ENCODE assay signal across 8 mouse cellular contexts in genomic region chr4:59388447-59389030, GRCm38 (mm10). TPM values are rescaled to one million over a fixed set of nuclear protein-coding genes. Genes with fewer than 3 reads are reported as not detected.
DNase-seq lines count a peak whose midpoint lies in the region; ATAC-seq and TF ChIP-seq lines count a peak whose summit lies in the region.

No protein-coding gene starts in this region.

- ATAC-seq in heart, embryonic 13.5 days (ENCODE audit: extremely low read depth, insufficient number of reproducible peaks, low FRiP score, low TSS enrichment): no peak
- ATAC-seq in forebrain, embryonic 12.5 days (ENCODE audit: low FRiP score): peak; percentile 82
- no peak for ATAC-seq in kidney, postnatal 0 days (replicated peaks; ENCODE audit: low FRiP score, low read depth)

- no peak overlapping the region for H3K27ac ChIP-seq in heart, embryonic 13.5 days (replicated peaks)
- H3K27ac ChIP-seq in forebrain, embryonic 12.5 days: 0 out of 2 replicates have a peak overlapping the region, but pooled peaks have one; percentile 31
- peak overlapping the region; percentile 78 for H3K27ac ChIP-seq in kidney, postnatal 0 days
- H3K27ac ChIP-seq in midbrain, embryonic 10.5 days (replicated peaks): peak overlapping the region; percentile 33

- peak; percentile 46; the same call in 1 of the 2 replicates for TF ChIP-seq CTCF in kidney, postnatal 0 days (IDR thresholded peaks at IDR 0.05; ENCODE audit: low read depth)

- DNase-seq in heart, postnatal 36 days: no peak
- DNase-seq in kidney, postnatal 0 days (ENCODE audit: low spot score): peak; percentile 40
- no peak for DNase-seq in midbrain, embryonic 10.5 days (ENCODE audit: low spot score)
- DNase-seq in gastrocnemius, postnatal 14 days: no peak
- DNase-seq in thymus, adult 18-20 months: no peak
- DNase-seq in ovary, postnatal 36 days (ENCODE audit: low spot score): no peak

- no peak overlapping the region for H3K4me3 ChIP-seq in heart, embryonic 13.5 days
- 0 out of 2 replicates have a peak overlapping the region, but pooled peaks have one; percentile 0 for H3K4me3 ChIP-seq in forebrain, embryonic 12.5 days (replicated peaks)
- no peak overlapping the region for H3K4me3 ChIP-seq in kidney, postnatal 0 days (replicated peaks; ENCODE audit: low read depth, low read length)
- H3K4me3 ChIP-seq in midbrain, embryonic 10.5 days: no peak overlapping the region

- H3K4me1 ChIP-seq in heart, embryonic 13.5 days: peaks cover 21% of the 10 kb centered on the region; the same call in 1 of the 2 replicates
- peaks cover 15% of the 10 kb centered on the region for H3K4me1 ChIP-seq in forebrain, embryonic 12.5 days
- no peaks in the 10 kb centered on the region; the same call in 1 of the 2 replicates for H3K4me1 ChIP-seq in kidney, postnatal 0 days (replicated peaks; ENCODE audit: insufficient read depth, low read length)
- peaks cover 11% of the 10 kb centered on the region for H3K4me1 ChIP-seq in midbrain, embryonic 10.5 days

- intact Hi-C loops in heart, postnatal 36 days (cut with DNase I): no loop called here
- intact Hi-C loops in gastrocnemius, postnatal 14 days (cut with DNase I; ENCODE audit: low total_unique reads): no loop called here

- H3K4me2 ChIP-seq in heart, embryonic 13.5 days: peak overlapping the region; percentile 24; the same call in 1 of the 2 replicates
- H3K4me2 ChIP-seq in forebrain, embryonic 12.5 days: peak overlapping the region; percentile 41
- peak overlapping the region; percentile 47 for H3K4me2 ChIP-seq in kidney, postnatal 0 days (ENCODE audit: low read length)

- H3K9ac ChIP-seq in heart, embryonic 13.5 days: no peak overlapping the region
- H3K9ac ChIP-seq in forebrain, embryonic 12.5 days: no peak overlapping the region
- 0 out of 2 replicates have a peak overlapping the region, but pooled peaks have one; percentile 8 for H3K9ac ChIP-seq in kidney, postnatal 0 days (ENCODE audit: low read depth, low read length)

- WGBS in heart, embryonic 13.5 days: 56% methylated on average over 13 of the region's 13 CpGs
- 21% methylated on average over 13 of the region's 13 CpGs for WGBS in forebrain, embryonic 12.5 days
- WGBS in kidney, postnatal 0 days: 27% methylated on average over 13 of the region's 13 CpGs
- 50% methylated on average over 13 of the region's 13 CpGs for WGBS in midbrain, embryonic 10.5 days

- no peaks in the 10 kb centered on the region for H3K9me3 ChIP-seq in heart, embryonic 13.5 days
- H3K9me3 ChIP-seq in forebrain, embryonic 12.5 days: no peaks in the 10 kb centered on the region
- no peaks in the 10 kb centered on the region for H3K9me3 ChIP-seq in kidney, postnatal 0 days (replicated peaks; ENCODE audit: low read length)
- no peaks in the 10 kb centered on the region for H3K9me3 ChIP-seq in midbrain, embryonic 10.5 days (replicated peaks)

- no peaks in the 10 kb centered on the region for H3K27me3 ChIP-seq in heart, embryonic 13.5 days (replicated peaks)
- no peaks in the 10 kb centered on the region; the same call in 1 of the 2 replicates for H3K27me3 ChIP-seq in forebrain, embryonic 12.5 days
- no peaks in the 10 kb centered on the region for H3K27me3 ChIP-seq in kidney, postnatal 0 days (ENCODE audit: insufficient read depth, low read length)
- H3K27me3 ChIP-seq in midbrain, embryonic 10.5 days (ENCODE audit: low read depth, poor library complexity, severe bottlenecking): no peaks in the 10 kb centered on the region

- peaks cover 15% of the 10 kb centered on the region for H3K36me3 ChIP-seq in heart, embryonic 13.5 days
- H3K36me3 ChIP-seq in forebrain, embryonic 12.5 days (replicated peaks): no peaks in the 10 kb centered on the region
- H3K36me3 ChIP-seq in kidney, postnatal 0 days (ENCODE audit: insufficient read depth, low read length): no peaks in the 10 kb centered on the region
- H3K36me3 ChIP-seq in midbrain, embryonic 10.5 days: no peaks in the 10 kb centered on the region

RNA-seq across cellular contexts. Expression of gene Susd1, which starts 49.9 kb away (rescaled TPM):
- polyA plus RNA-seq in heart, embryonic 13.5 days (2015; fragmentation: Nextera tagmentation; extraction: Ambion mirVana): 7.1 and 7.4 TPM in 2 replicates
- 1 to 10 TPM; 1.0 to 2.0 TPM for total RNA-seq in heart, postnatal 36 days (2021)
- 1.3 and 1.9 TPM in 2 replicates for polyA plus RNA-seq in forebrain, embryonic 12.5 days (2016; fragmentation: Nextera tagmentation; extraction: Ambion mirVana)
- polyA plus RNA-seq in kidney, postnatal 0 days (2015; fragmentation: Nextera tagmentation; extraction: Ambion mirVana): 6.3 and 7.6 TPM in 2 replicates
- 1.5 and 1.8 TPM in 2 replicates for polyA plus RNA-seq in midbrain, embryonic 10.5 days (2016; fragmentation: Nextera tagmentation; extraction: Ambion mirVana)
- 1 to 10 TPM in 1 of 2 experiments, under 1 TPM in 1; 0.40 to 1.3 TPM for total RNA-seq in gastrocnemius, postnatal 14 days (2021)
